Mouse (Mus musculus): ENCODE results near the gene Sympk. TPM values are rescaled to one million over a fixed set of nuclear protein-coding genes. Genes with fewer than 3 reads are reported as not detected.

Sympk gene
- total RNA-seq, 2 experiments from 2014 or later = 118 to 123 TPM

GRCm38 (mm10) chr7:19082171-19082570, 58.0 kb downstream of the Sympk start:
- no peak for DNase-seq (ENCODE audit: low spot score in 2 of 2)

- DNase-seq (ENCODE audit: low spot score in 2 of 2) = no peak
These were observed 58.9 kb downstream of the Sympk start for GRCm38 (mm10) chr7:19083096-19083495.

- DNase-seq (ENCODE audit: low spot score in 2 of 2) = no peak
These were observed 59.5 kb downstream of the Sympk start, which contains the start of gene Dmpk for GRCm38 (mm10) chr7:19083701-19084100. Gene Dmpk, plus strand, starts transcription at chr7:19083849.

- no peak for DNase-seq (ENCODE audit: low spot score in 2 of 2)
These were observed 60.1 kb downstream of the Sympk start for GRCm38 (mm10) chr7:19084277-19084771.

DNA sequence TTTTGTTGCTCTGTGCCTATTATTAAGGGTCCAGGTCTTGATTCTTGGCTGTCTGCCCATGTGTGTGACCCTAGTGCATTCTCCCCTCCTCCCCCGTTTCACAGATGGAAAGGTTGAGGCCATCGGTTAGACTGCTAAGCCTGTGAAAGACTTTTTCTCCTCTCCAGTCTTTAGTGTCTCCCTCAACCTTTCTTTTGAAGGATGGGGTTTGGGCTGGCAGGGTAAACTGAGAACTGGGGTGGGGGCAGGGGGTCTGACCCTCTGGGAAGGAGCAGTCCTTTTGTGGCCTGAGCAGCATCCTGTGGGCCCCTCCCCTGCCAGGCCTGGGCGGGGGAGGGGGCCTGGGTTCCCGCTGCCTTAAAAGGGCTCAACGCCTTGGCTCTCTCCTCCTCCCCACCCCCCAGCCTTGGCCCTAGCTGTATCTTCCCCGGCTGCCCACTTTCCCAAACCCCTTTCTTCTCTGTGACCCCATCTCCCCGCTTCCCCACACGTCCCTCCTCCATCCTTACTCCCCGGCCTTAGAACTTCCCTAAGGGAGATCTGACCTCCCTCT, 60.8 kb downstream of the Sympk start:
- DNase-seq (ENCODE audit: low spot score in 2 of 2) = no peak

GRCm38 (mm10) chr7:19085495-19085894, 61.3 kb downstream of the Sympk start:
- no peak for DNase-seq (ENCODE audit: low spot score in 2 of 2)

DNA sequence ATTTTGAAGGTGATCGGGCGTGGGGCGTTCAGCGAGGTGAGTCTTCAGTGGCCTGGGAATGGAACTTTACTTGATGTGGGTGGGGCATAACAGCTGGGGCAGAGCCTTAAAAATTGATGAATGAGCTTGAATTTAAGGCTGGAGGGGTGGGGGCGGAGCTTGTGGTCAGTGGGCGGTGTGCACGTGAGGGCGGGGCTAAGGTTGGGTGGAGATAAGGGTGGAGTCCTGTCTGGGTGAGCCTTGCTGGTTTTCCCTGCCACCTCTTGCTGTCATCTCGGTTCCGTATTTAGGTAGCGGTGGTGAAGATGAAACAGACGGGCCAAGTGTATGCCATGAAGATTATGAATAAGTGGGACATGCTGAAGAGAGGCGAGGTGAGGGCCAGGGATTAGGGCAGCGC, 61.9 kb downstream of the Sympk start:
- DNase-seq (ENCODE audit: low spot score in 2 of 2) = no peak

- DNase-seq (ENCODE audit: low spot score in 2 of 2) = no peak
These were observed 62.6 kb downstream of the Sympk start for GRCm38 (mm10) chr7:19086760-19087159.

GRCm38 (mm10) chr7:19088813-19089212, 64.6 kb downstream of the Sympk start:
- DNase-seq (ENCODE audit: low spot score in 2 of 2) = peak in 1 of 2 experiments; percentile 70

GRCm38 (mm10) chr7:19091913-19092312, 67.7 kb downstream of the Sympk start:
- no peak for DNase-seq (ENCODE audit: low spot score in 2 of 2)

DNA sequence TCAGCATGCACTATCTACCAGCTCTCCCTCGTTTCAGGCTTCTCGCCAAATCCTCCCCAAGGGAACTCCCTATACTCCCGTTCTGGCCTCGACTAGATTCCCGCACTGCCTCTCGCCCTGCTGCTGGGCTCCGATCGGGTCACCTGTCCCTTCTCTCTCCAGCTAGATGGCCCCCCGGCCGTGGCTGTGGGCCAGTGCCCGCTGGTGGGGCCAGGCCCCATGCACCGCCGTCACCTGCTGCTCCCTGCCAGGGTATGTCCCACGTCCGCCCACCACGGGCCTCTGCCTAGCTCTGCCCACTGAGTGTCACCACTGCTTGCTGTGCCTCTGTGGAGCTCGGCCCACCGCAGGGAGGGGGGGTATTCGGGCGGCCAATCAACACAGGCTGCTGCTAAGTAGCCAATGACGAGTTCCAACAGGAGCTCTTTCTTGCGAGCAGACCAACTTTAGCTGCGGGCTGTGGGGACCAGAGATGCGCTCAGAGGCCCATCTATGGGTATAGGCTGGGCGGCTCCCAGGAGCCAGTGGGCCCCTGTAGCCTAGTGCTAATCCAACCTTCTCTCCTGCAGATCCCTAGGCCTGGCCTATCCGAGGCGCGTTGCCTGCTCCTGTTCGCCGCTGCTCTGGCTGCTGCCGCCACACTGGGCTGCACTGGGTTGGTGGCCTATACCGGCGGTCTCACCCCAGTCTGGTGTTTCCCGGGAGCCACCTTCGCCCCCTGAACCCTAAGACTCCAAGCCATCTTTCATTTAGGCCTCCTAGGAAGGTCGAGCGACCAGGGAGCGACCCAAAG, 68.4 kb downstream of the Sympk start:
- DNase-seq (ENCODE audit: low spot score in 2 of 2) = peak in 1 of 2 experiments; percentile 48

DNA sequence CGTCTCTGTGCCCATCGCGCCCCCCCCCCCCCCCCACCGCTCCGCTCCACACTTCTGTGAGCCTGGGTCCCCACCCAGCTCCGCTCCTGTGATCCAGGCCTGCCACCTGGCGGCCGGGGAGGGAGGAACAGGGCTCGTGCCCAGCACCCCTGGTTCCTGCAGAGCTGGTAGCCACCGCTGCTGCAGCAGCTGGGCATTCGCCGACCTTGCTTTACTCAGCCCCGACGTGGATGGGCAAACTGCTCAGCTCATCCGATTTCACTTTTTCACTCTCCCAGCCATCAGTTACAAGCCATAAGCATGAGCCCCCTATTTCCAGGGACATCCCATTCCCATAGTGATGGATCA, 69.0 kb downstream of the Sympk start:
- peak in 1 of 2 experiments; percentile 75 for DNase-seq (ENCODE audit: low spot score in 2 of 2)

DNA sequence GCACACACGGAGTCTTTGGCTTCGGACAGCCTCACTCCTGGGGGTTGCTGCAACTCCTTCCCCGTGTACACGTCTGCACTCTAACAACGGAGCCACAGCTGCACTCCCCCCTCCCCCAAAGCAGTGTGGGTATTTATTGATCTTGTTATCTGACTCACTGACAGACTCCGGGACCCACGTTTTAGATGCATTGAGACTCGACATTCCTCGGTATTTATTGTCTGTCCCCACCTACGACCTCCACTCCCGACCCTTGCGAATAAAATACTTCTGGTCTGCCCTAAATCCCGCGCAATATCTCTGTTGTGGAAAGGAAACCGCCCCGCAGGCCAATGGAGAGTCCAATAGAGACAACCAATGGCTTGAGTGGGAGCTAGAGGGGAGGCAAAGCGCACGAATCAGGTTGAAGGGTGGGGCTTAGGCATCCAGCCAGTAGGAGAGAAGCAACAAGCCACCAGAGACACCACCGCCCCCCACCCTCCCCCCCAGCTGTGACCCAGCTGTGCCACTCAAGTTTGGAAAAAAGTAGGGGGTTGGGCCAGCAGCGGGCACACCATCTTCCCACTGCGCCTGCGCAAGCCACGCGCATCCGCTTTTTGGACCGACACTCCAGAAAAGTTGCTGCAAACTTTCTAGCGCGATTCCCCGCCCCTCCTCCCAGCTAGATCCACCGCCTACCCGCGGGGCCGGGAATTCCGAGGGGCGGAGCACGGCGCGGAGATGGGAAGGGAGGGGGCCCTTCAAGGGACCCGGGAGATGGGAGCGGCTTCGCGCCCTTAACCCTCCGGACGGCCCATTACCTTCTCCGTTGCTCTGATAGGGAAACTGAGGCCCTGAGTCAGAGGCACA, 69.6 kb downstream of the Sympk start:
- DNase-seq (ENCODE audit: low spot score in 2 of 2) = peak; percentile 62 to 78

DNA sequence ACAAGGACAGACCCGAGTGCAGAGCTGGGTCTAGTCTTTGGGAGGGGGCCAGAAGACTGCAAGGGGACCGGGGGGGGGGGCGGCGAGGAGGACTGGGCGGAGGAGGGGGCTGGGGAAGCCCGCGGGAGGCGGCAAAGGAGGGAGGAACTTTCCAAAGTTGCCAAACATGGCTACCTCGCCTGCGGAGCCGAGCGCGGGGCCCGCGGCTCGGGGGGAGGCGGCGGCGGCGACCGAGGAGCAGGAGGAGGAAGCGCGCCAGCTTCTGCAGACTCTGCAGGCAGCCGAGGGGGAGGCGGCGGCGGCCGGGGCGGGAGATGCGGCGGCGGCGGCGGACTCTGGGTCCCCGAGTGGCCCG, 70.3 kb downstream of the Sympk start, which contains the start of gene Six5:
Gene Six5, plus strand, starts transcription at position 124 of the 355 bp plus-strand sequence.
- DNase-seq (ENCODE audit: low spot score in 2 of 2) = no peak

DNA sequence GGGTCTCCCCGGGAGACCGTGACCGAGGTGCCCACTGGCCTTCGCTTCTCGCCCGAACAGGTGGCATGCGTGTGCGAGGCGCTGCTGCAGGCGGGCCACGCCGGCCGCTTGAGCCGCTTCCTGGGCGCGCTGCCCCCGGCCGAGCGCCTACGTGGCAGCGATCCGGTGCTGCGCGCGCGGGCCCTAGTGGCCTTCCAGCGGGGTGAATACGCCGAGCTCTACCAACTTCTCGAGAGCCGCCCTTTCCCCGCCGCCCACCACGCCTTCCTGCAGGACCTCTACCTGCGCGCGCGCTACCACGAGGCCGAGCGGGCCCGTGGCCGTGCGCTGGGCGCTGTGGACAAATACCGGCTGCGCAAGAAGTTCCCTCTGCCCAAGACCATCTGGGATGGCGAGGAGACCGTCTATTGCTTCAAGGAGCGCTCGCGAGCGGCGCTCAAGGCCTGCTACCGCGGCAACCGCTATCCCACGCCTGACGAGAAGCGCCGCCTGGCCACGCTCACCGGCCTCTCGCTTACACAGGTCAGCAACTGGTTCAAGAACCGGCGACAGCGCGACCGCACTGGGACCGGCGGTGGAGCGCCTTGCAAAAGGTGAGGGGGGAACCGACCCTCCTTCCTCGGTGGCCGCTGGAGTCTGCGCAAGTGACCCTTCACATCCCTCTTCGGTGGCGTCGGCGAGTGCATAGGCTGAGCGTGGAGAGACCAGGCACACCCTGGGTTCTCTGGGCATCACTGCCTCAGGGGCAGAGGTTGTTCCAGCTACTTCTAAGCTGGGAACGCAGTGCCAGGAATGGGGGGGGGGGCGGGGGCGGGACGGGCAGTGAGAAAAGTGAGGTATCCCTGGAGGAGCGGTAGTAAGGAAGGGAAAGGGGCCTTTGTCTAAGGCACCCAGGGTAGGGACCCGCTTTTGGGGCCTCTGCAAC, 70.9 kb downstream of the Sympk start:
- no peak for DNase-seq (ENCODE audit: low spot score in 2 of 2)

DNA sequence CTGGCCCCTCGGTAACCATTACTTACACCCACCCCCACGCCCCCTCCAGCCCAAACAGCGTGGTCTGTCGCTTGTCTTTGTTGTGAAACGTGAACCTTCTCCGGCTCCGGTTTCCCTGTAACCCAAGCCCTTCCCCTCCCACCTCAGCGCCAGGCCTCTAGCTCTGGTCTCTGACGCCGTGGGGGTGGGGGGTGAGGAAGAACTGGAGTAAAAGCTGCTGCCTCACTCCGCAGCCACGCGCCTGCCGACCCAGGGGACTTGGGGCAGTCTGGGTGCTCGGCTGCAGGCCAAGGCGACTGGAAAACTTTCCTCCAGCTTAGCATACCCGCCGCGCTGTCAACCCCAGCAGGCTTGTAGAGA, 71.6 kb downstream of the Sympk start:
- no peak for DNase-seq (ENCODE audit: low spot score in 2 of 2)

DNA sequence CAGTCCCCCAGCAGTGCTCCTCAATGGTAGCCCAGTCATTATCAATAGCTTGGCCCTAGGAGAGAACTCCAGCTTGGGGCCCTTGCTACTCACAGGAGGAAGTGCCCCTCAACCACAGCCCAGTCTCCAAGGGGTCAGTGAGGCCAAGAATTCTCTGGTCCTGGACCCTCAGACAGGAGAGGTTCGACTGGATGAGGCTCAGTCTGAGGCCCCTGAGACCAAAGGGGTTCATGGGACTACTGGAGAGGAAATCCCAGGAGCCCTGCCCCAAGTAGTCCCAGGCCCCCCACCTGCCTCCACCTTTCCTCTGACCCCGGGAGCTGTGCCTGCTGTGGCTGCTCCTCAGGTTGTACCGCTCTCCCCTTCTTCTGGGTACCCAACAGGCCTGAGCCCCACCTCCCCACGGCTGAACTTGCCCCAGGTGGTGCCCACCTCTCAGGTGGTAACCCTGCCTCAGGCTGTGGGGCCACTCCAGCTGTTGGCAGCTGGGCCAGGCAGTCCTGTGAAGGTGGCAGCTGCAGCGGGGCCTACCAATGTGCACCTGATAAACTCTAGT, 72.3 kb downstream of the Sympk start:
- DNase-seq (ENCODE audit: low spot score in 2 of 2) = no peak

- no peak for DNase-seq (ENCODE audit: low spot score in 2 of 2)
These were observed 73.0 kb downstream of the Sympk start for GRCm38 (mm10) chr7:19097217-19097616.

- no peak for DNase-seq (ENCODE audit: low spot score in 2 of 2)
These were observed 73.7 kb downstream of the Sympk start for GRCm38 (mm10) chr7:19097863-19098262.

DNA sequence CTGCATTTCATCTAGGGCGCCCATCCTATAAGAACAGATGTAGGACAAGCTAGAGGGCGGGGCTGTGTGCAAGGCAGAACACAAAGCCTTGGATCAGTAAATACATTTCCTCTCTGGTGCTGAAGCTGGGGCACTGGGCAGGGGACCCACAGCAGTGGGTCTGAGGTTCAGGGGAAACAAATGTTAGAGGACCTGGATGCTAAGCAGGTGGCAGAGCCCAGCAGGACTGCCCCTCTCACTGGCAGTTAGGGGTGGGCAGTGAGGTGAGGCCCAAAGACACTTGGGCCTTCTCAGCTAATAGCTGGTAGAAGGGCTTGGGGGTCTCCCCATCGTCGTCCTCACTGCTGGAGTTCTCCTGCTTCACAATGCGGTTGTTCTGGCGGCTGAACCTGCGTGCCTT, 74.6 kb downstream of the Sympk start:
- DNase-seq (ENCODE audit: low spot score in 2 of 2) = no peak

GRCm38 (mm10) chr7:19100290-19100689, 76.1 kb downstream of the Sympk start:
- DNase-seq (ENCODE audit: low spot score in 2 of 2) = no peak

Data from layer of hippocampus, adult 18-20 months (tissue).